Comparison of ENCODE assay signal across 19 mouse cellular contexts in the genomic region with DNA sequence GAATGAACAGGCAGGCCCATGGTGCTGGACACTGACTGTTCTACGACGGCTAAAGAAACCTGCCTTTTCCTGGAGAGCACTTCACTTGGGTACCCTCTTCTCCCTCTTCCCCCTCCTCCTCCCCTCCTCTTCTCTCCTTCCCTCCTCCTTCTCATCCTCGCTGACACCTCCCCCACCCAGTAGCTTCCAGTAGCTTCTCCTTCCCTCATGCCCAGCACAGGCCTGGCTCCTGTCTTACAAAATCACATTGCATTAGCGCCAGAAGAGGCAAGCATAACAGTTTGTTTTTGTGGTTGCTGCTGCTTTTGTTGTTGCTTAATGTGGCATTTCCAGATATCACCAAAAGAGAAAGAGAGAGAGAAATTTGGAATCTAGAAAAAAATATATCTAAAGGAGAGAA. TPM values are rescaled to one million over a fixed set of nuclear protein-coding genes. Genes with fewer than 3 reads are reported as not detected.
"Had no signal": no experiment of that assay in that cellular context is flagged by ENCODE, and none has a peak within 500 bp of the region (broad histone marks: within the 10 kb centered on the region; RNA-seq: fewer than 3 reads in every experiment).

No protein-coding gene starts in this region.

- ATAC-seq: midbrain, embryonic 16.5 days had no signal

- H3K36me3 ChIP-seq: midbrain, embryonic 12.5 days; neural tube, embryonic 13.5 days; stomach, embryonic 15.5 days had no signal

- H3K27me3 ChIP-seq: kidney, embryonic 15.5 days; limb, embryonic 12.5 days; midbrain, embryonic 12.5 days; neural tube, embryonic 13.5 days; stomach, embryonic 15.5 days had no signal

- H3K27ac ChIP-seq: kidney, embryonic 15.5 days; limb, embryonic 12.5 days; liver, embryonic 14.5 days; midbrain, embryonic 12.5 days; neural tube, embryonic 13.5 days; stomach, embryonic 15.5 days had no signal

- H3K9me3 ChIP-seq: kidney, embryonic 15.5 days; limb, embryonic 12.5 days; midbrain, embryonic 12.5 days; neural tube, embryonic 13.5 days; stomach, embryonic 15.5 days had no signal

- H3K4me3 ChIP-seq: kidney, embryonic 15.5 days; limb, embryonic 12.5 days; midbrain, embryonic 12.5 days; neural tube, embryonic 13.5 days; stomach, embryonic 15.5 days had no signal

- H3K4me2 ChIP-seq: kidney, embryonic 15.5 days; limb, embryonic 12.5 days; midbrain, embryonic 12.5 days; neural tube, embryonic 13.5 days; stomach, embryonic 15.5 days had no signal

- H3K9ac ChIP-seq: kidney, embryonic 15.5 days; limb, embryonic 12.5 days; liver, embryonic 14.5 days; midbrain, embryonic 12.5 days; neural tube, embryonic 13.5 days; stomach, embryonic 15.5 days had no signal

- DNase-seq: kidney, postnatal 14 days; layer of hippocampus, adult 9-11 months; layer of hippocampus, postnatal 36 days; lung, adult 2 months; lung, postnatal 10 days; lung, postnatal 4 days; retina, postnatal 1 day; thymus, adult 2 months; thymus, postnatal 25 days had no signal

RNA-seq across cellular contexts. Expression of a gene that starts 54.8 kb away (rescaled TPM):
- total RNA-seq: layer of hippocampus, postnatal 36 days; liver, adult 2 months; megakaryocyte-erythroid progenitor cell, adult 5-6 weeks had no signal
- polyA plus RNA-seq: limb, embryonic 12.5 days; liver, adult 2 months; liver, embryonic 14.5 days; midbrain, embryonic 12.5 days; midbrain, embryonic 16.5 days; spleen, adult 2 months had no signal
